Mouse (Mus musculus): Measurements from ENCODE around the gene Sec14l3. TPM values are rescaled to one million over a fixed set of nuclear protein-coding genes. Genes with fewer than 3 reads are reported as not detected.
A peak's percentile ranks its signal among the peaks of the same experiment; 100 is the strongest.

The Sec14l3 gene
- total and polyA plus RNA-seq, 3 experiments: not detected

DNA sequence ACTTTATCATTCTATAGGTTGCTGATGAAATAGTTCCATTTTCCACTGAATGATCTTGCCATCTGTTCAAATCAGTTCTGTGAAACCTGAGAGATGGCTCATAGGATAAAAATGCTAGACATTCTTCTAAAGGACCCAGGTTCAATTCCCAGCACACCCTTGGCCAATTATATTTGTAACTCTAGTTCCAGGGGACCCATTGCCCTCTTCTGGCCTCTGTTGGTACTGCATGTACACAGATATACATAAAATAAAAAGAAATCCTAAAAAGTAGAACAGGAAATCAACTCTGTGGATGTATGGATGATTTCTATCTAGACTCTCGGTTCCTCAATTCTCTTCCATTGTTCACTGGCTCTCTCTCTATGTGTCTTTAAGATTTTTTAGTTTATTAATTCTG, 62.4 kb downstream of the Sec14l3 start:
- Histone ChIP-seq H3K27ac (ENCODE audit: control insufficient read depth, low read depth, low read length) (no peak overlapping the region), H3K4me1 (ENCODE audit: control insufficient read depth in 1 of 2, insufficient read depth in 2 of 2, low read length in 2 of 2) (peaks cover 2 to 13% of the 10 kb centered on the region in 2 experiments; a peak in 3 of 4 replicates), H3K9ac (ENCODE audit: control insufficient read depth, low read depth, low read length, poor library complexity, severe bottlenecking) (no peak overlapping the region), H3K79me2 (ENCODE audit: control insufficient read depth, insufficient read depth, low read length, poor library complexity) (no peaks in the 10 kb centered on the region), H3K27me3 (ENCODE audit: control insufficient read depth in 1 of 2, insufficient read depth in 2 of 2, low read length in 2 of 2) (no peaks in the 10 kb centered on the region), H3K36me3 (ENCODE audit: control insufficient read depth in 1 of 2, insufficient read depth in 2 of 2, low read length in 2 of 2) (peaks cover 0 to 10% of the 10 kb centered on the region in 2 experiments; a peak in 2 of 4 replicates), H3K9me3 (replicated peaks; ENCODE audit: insufficient read depth, low read length) (no peaks in the 10 kb centered on the region), H3K4me3 (ENCODE audit: control insufficient read depth in 1 of 2, insufficient read depth in 1 of 2, low read depth in 2 of 2, low read length in 2 of 2) (no peak overlapping the region)
- TF ChIP-seq ZC3H11A (IDR thresholded peaks at IDR 0.05; ENCODE audit: low read depth, low read length) (peak; percentile 19; the same call in 1 of the 2 replicates), CTCF (IDR thresholded peaks at IDR 0.05 in 2 of 3, conservative IDR thresholded peaks at IDR 0.05 in 1 of 3; ENCODE audit: control insufficient read depth in 1 of 3, insufficient read depth in 1 of 3, low read depth in 2 of 3, low read length in 3 of 3, poor library complexity in 1 of 3, severe bottlenecking in 1 of 3) (peak; percentile 7 to 64 (median 50); a peak in 4 of 6 replicates), RAD21 (IDR thresholded peaks at IDR 0.05; ENCODE audit: low read depth, low read length) (peak; percentile 52), NRF1 (IDR thresholded peaks at IDR 0.05; ENCODE audit: insufficient read depth, low read depth, low read length, poor library complexity, severe bottlenecking) (no peak), SMC3 (IDR thresholded peaks at IDR 0.05; ENCODE audit: low read depth, low read length) (peak; percentile 52), MYC (IDR thresholded peaks at IDR 0.05; ENCODE audit: low read depth, low read length) (no peak)
- DNase-seq (ENCODE audit: low read depth, low spot score): peak; percentile 73

Other genes starting within 250 kb of the Sec14l3 start
- not detected in 2 replicates for gene Osbp2, start 200.9 kb upstream of the Sec14l3 start, total RNA-seq (2012; rRNA removed)
- under 1 TPM in 1 of 2 experiments, not detected in 1; 0.04 TPM for gene Osbp2, start 200.9 kb upstream of the Sec14l3 start, polyA plus RNA-seq (2012; ENCODE audit: insufficient read depth in 1 of 2, insufficient read length in 2 of 2, low read depth in 1 of 2, low replicate concordance in 2 of 2, missing spikeins in 1 of 2)
- 0.08 and 0.10 TPM in 2 replicates for gene 4921536K21Rik, start 169.7 kb upstream of the Sec14l3 start, total RNA-seq (2012; rRNA removed)
- gene 4921536K21Rik, start 169.7 kb upstream of the Sec14l3 start, polyA plus RNA-seq (2012; ENCODE audit: insufficient read depth in 1 of 2, insufficient read length in 2 of 2, low read depth in 1 of 2, low replicate concordance in 2 of 2, missing spikeins in 1 of 2): under 1 TPM in 1 of 2 experiments, not detected in 1; 0.40 TPM
- gene Dusp18, start 169.6 kb upstream of the Sec14l3 start, total RNA-seq (2012; rRNA removed): 0.81 and 0.92 TPM in 2 replicates
- 1 to 10 TPM in 1 of 2 experiments, not detected in 1; 2.2 TPM for gene Dusp18, start 169.6 kb upstream of the Sec14l3 start, polyA plus RNA-seq (2012; ENCODE audit: insufficient read depth in 1 of 2, insufficient read length in 2 of 2, low read depth in 1 of 2, low replicate concordance in 2 of 2, missing spikeins in 1 of 2)
- 12.1 and 13.4 TPM in 2 replicates for gene Slc35e4, start 150.2 kb upstream of the Sec14l3 start, total RNA-seq (2012; rRNA removed)
- gene Slc35e4, start 150.2 kb upstream of the Sec14l3 start, polyA plus RNA-seq (2012; ENCODE audit: insufficient read depth in 1 of 2, insufficient read length in 2 of 2, low read depth in 1 of 2, low replicate concordance in 2 of 2, missing spikeins in 1 of 2): 10 to 100 TPM in 1 of 2 experiments, not detected in 1; 14.0 TPM
- 11.4 and 14.1 TPM in 2 replicates for gene Tcn2, start 132.7 kb upstream of the Sec14l3 start, total RNA-seq (2012; rRNA removed)
- 10 to 100 TPM in 1 of 2 experiments, not detected in 1; 16.0 TPM for gene Tcn2, start 132.7 kb upstream of the Sec14l3 start, polyA plus RNA-seq (2012; ENCODE audit: insufficient read depth in 1 of 2, insufficient read length in 2 of 2, low read depth in 1 of 2, low replicate concordance in 2 of 2, missing spikeins in 1 of 2)
- gene Pes1, start 100.9 kb upstream of the Sec14l3 start, total RNA-seq (2012; rRNA removed): 224 and 240 TPM in 2 replicates
- 100 to 1,000 TPM; 301 to 498 TPM for gene Pes1, start 100.9 kb upstream of the Sec14l3 start, polyA plus RNA-seq (2012; ENCODE audit: insufficient read depth in 1 of 2, insufficient read length in 2 of 2, low read depth in 1 of 2, low replicate concordance in 2 of 2, missing spikeins in 1 of 2)
- 0.31 and 0.39 TPM in 2 replicates for gene 4930556J24Rik, start 88.1 kb upstream of the Sec14l3 start, total RNA-seq (2012; rRNA removed)
- gene 4930556J24Rik, start 88.1 kb upstream of the Sec14l3 start, polyA plus RNA-seq (2012; ENCODE audit: insufficient read depth in 1 of 2, insufficient read length in 2 of 2, low read depth in 1 of 2, low replicate concordance in 2 of 2, missing spikeins in 1 of 2): under 1 TPM in 1 of 2 experiments, not detected in 1; 0.47 TPM
- gene Gal3st1, start 81.2 kb upstream of the Sec14l3 start, total RNA-seq (2012; rRNA removed): 0.12 and 0.20 TPM in 2 replicates
- gene Gal3st1, start 81.2 kb upstream of the Sec14l3 start, polyA plus RNA-seq (2012; ENCODE audit: insufficient read depth in 1 of 2, insufficient read length in 2 of 2, low read depth in 1 of 2, low replicate concordance in 2 of 2, missing spikeins in 1 of 2): under 1 TPM in 1 of 2 experiments, not detected in 1; 0.07 TPM
- not detected in 2 replicates for gene Sec14l4, start 33.4 kb upstream of the Sec14l3 start, total RNA-seq (2012; rRNA removed)
- gene Sec14l4, start 33.4 kb upstream of the Sec14l3 start, polyA plus RNA-seq (2012; ENCODE audit: insufficient read depth in 1 of 2, insufficient read length in 2 of 2, low read depth in 1 of 2, low replicate concordance in 2 of 2, missing spikeins in 1 of 2): not detected
- 71.4 and 84.8 TPM in 2 replicates for gene Mtfp1, start 30.6 kb downstream of the Sec14l3 start, total RNA-seq (2012; rRNA removed)
- 10 to 100 TPM in 1 of 2 experiments, not detected in 1; 70.5 TPM for gene Mtfp1, start 30.6 kb downstream of the Sec14l3 start, polyA plus RNA-seq (2012; ENCODE audit: insufficient read depth in 1 of 2, insufficient read length in 2 of 2, low read depth in 1 of 2, low replicate concordance in 2 of 2, missing spikeins in 1 of 2)
- 22.6 and 40.1 TPM in 2 replicates for gene Sec14l2, start 58.6 kb downstream of the Sec14l3 start, total RNA-seq (2012; rRNA removed)
- 10 to 100 TPM in 1 of 2 experiments, not detected in 1; 15.5 TPM for gene Sec14l2, start 58.6 kb downstream of the Sec14l3 start, polyA plus RNA-seq (2012; ENCODE audit: insufficient read depth in 1 of 2, insufficient read length in 2 of 2, low read depth in 1 of 2, low replicate concordance in 2 of 2, missing spikeins in 1 of 2)
- 10.1 and 11.3 TPM in 2 replicates for gene Rnf215, start 70.4 kb downstream of the Sec14l3 start, total RNA-seq (2012; rRNA removed)
- 10 to 100 TPM in 1 of 2 experiments, not detected in 1; 13.2 TPM for gene Rnf215, start 70.4 kb downstream of the Sec14l3 start, polyA plus RNA-seq (2012; ENCODE audit: insufficient read depth in 1 of 2, insufficient read length in 2 of 2, low read depth in 1 of 2, low replicate concordance in 2 of 2, missing spikeins in 1 of 2)
- gene Ccdc157, start 95.5 kb downstream of the Sec14l3 start, total RNA-seq (2012; rRNA removed): 1.8 and 2.0 TPM in 2 replicates
- gene Ccdc157, start 95.5 kb downstream of the Sec14l3 start, polyA plus RNA-seq (2012; ENCODE audit: insufficient read depth in 1 of 2, insufficient read length in 2 of 2, low read depth in 1 of 2, low replicate concordance in 2 of 2, missing spikeins in 1 of 2): 1 to 10 TPM in 1 of 2 experiments, not detected in 1; 2.9 TPM
- gene Sf3a1, start 95.5 kb downstream of the Sec14l3 start, total RNA-seq (2012; rRNA removed): 64.9 and 77.0 TPM in 2 replicates
- 100 to 1,000 TPM in 1 of 2 experiments, 10 to 100 TPM in 1; 32.1 to 101 TPM for gene Sf3a1, start 95.5 kb downstream of the Sec14l3 start, polyA plus RNA-seq (2012; ENCODE audit: insufficient read depth in 1 of 2, insufficient read length in 2 of 2, low read depth in 1 of 2, low replicate concordance in 2 of 2, missing spikeins in 1 of 2)
- 26.3 and 27.4 TPM in 2 replicates for gene Tbc1d10a, start 121.9 kb downstream of the Sec14l3 start, total RNA-seq (2012; rRNA removed)
- 10 to 100 TPM in 1 of 2 experiments, not detected in 1; 23.0 TPM for gene Tbc1d10a, start 121.9 kb downstream of the Sec14l3 start, polyA plus RNA-seq (2012; ENCODE audit: insufficient read depth in 1 of 2, insufficient read length in 2 of 2, low read depth in 1 of 2, low replicate concordance in 2 of 2, missing spikeins in 1 of 2)
- 6.6 and 7.1 TPM in 2 replicates for gene Castor1, start 153.4 kb downstream of the Sec14l3 start, total RNA-seq (2012; rRNA removed)
- gene Castor1, start 153.4 kb downstream of the Sec14l3 start, polyA plus RNA-seq (2012; ENCODE audit: insufficient read depth in 1 of 2, insufficient read length in 2 of 2, low read depth in 1 of 2, low replicate concordance in 2 of 2, missing spikeins in 1 of 2): 10 to 100 TPM in 1 of 2 experiments, not detected in 1; 11.8 TPM
- gene Osm, start 171.6 kb downstream of the Sec14l3 start, total RNA-seq (2012; rRNA removed): 11.2 and 15.4 TPM in 2 replicates
- 10 to 100 TPM in 1 of 2 experiments, not detected in 1; 10.6 TPM for gene Osm, start 171.6 kb downstream of the Sec14l3 start, polyA plus RNA-seq (2012; ENCODE audit: insufficient read depth in 1 of 2, insufficient read length in 2 of 2, low read depth in 1 of 2, low replicate concordance in 2 of 2, missing spikeins in 1 of 2)
- gene Lif, start 192.7 kb downstream of the Sec14l3 start, total RNA-seq (2012; rRNA removed): 0.10 and 0.27 TPM in 2 replicates
- under 1 TPM in 1 of 2 experiments, not detected in 1; 0.31 TPM for gene Lif, start 192.7 kb downstream of the Sec14l3 start, polyA plus RNA-seq (2012; ENCODE audit: insufficient read depth in 1 of 2, insufficient read length in 2 of 2, low read depth in 1 of 2, low replicate concordance in 2 of 2, missing spikeins in 1 of 2)